Mouse (Mus musculus): ENCODE data around the gene Olfr314. TPM values are rescaled to one million over a fixed set of nuclear protein-coding genes. Genes with fewer than 3 reads are reported as not detected.

Olfr314 gene
- polyA plus RNA-seq, 1 experiment from 2014 or later = not detected

DNA sequence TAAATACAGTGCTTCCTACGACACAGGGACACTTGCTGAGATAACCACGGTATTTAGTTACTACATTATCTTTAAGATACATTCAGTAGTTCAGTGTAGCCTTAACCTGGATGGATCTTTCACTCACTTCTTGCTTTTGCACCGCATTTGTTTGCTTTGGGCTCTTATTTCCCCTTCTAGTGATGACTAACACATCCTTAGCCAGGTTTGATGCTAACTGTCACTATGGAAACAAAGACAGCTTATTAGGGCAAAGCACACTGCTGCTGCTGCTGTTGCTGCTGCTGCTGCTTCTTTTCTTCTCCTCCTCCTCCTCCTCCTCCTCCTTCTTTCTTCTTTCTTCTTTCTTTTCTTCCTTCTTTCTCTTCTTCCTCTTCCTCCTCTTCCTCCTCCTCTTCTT is 6.8 kb downstream of the Olfr314 start:
- ATAC-seq = no peak
- H3K9ac ChIP-seq (ENCODE audit: low read depth, low read length) = no peak overlapping the region
- no peaks in the 10 kb centered on the region for H3K36me3 ChIP-seq (ENCODE audit: control insufficient read depth, insufficient read depth, low read length)
- WGBS = 29% methylated on average over 3 of the region's 3 CpGs
- H3K9me3 ChIP-seq (ENCODE audit: control insufficient read depth, low read length) = no peaks in the 10 kb centered on the region
- no peak overlapping the region for H3K27ac ChIP-seq (ENCODE audit: low read length)
- H3K4me2 ChIP-seq (ENCODE audit: low read depth, low read length) = no peak overlapping the region
- H3K4me3 ChIP-seq (ENCODE audit: low read length) = no peak overlapping the region
- no peaks in the 10 kb centered on the region for H3K4me1 ChIP-seq (ENCODE audit: control insufficient read depth, insufficient read depth, low read length)
- H3K27me3 ChIP-seq (replicated peaks; ENCODE audit: control insufficient read depth, insufficient read depth, low read length) = no peaks in the 10 kb centered on the region

DNA sequence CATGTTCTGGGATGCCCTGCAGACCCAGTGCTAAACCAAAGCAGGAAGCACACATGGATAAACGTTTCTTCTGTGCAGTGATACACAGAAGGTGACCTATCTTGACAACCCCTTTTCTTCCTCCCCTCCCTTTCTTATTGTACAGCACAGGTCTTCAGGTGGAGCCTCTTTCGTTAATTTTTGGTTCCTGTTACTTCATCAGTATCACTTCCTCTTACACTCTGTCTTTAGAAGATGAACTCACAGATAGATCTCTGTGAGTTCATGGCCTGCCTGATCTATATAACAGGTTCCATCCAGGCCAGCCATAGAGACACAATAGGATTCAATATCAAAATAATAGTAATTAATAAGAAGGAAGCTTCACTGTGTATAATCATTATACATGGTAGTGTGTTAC is 7.3 kb downstream of the Olfr314 start:
- 38% methylated on average over 2 of the region's 2 CpGs for WGBS
- ATAC-seq = no peak
- H3K27me3 ChIP-seq (replicated peaks; ENCODE audit: control insufficient read depth, insufficient read depth, low read length) = no peaks in the 10 kb centered on the region

DNA sequence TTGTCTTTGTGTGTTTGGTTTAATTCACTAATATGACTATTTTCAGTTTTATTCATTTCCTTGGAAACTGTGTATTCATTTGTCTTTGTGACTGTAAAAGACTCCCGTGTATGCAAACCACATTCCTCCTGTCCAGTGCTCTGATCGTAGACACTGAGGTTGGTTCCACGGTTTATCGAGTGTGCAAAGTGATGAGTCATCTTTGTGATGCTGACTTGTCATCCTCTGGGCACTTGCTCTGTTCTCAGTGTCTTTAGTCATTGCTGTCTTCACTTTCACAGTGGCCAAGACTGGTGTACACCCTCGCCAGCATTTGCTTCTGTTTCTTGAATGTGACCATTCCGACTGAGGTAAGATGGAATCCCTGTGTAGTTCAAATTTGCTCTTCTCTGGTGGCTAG is 7.9 kb downstream of the Olfr314 start:
- no peaks in the 10 kb centered on the region for H3K27me3 ChIP-seq (replicated peaks; ENCODE audit: control insufficient read depth, insufficient read depth, low read length)
- H3K4me3 ChIP-seq (ENCODE audit: low read length) = no peak overlapping the region
- H3K27ac ChIP-seq (ENCODE audit: low read length) = no peak overlapping the region
- no peaks in the 10 kb centered on the region for H3K36me3 ChIP-seq (ENCODE audit: control insufficient read depth, insufficient read depth, low read length)
- no peak for ATAC-seq
- no peak overlapping the region for H3K9ac ChIP-seq (ENCODE audit: low read depth, low read length)
- 74% methylated on average over 6 of the region's 6 CpGs for WGBS
- no peaks in the 10 kb centered on the region for H3K4me1 ChIP-seq (ENCODE audit: control insufficient read depth, insufficient read depth, low read length)
- H3K9me3 ChIP-seq (ENCODE audit: control insufficient read depth, low read length) = no peaks in the 10 kb centered on the region
- no peak overlapping the region for H3K4me2 ChIP-seq (ENCODE audit: low read depth, low read length)

More for the DNA sequence above, 7.3 kb downstream of the Olfr314 start:
- Histone ChIP-seq H3K4me1 (ENCODE audit: control insufficient read depth, insufficient read depth, low read length) (no peaks in the 10 kb centered on the region), H3K4me2 (ENCODE audit: low read depth, low read length) (no peak overlapping the region), H3K4me3 (ENCODE audit: low read length) (no peak overlapping the region), H3K36me3 (ENCODE audit: control insufficient read depth, insufficient read depth, low read length) (no peaks in the 10 kb centered on the region), H3K9ac (ENCODE audit: low read depth, low read length) (no peak overlapping the region), H3K9me3 (ENCODE audit: control insufficient read depth, low read length) (no peaks in the 10 kb centered on the region), H3K27ac (ENCODE audit: low read length) (no peak overlapping the region)

DNA sequence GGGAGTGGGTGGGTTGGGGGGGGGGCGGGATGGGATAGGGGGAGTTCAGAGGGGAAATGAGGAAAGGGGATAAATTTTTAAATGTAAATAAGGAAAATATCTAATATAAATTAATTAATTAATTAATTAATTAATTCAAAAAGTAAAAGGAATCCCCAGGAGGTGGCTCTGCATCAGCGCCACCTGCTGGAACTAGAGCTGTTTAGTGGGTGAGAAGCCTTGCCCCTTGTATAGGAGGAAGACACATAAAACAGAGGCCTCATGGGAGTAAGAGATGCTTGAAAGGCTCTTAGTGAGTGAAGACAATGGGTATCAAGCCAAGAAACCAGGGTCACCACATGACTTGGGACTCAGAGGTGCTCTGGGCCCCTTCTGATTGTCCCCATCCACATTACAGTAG is 13.1 kb downstream of the Olfr314 start:
- no peaks in the 10 kb centered on the region for H3K4me1 ChIP-seq (ENCODE audit: control insufficient read depth, insufficient read depth, low read length)
- H3K27ac ChIP-seq (ENCODE audit: low read length) = no peak overlapping the region
- WGBS = 86% methylated on average over 2 of the region's 2 CpGs
- no peaks in the 10 kb centered on the region for H3K36me3 ChIP-seq (ENCODE audit: control insufficient read depth, insufficient read depth, low read length)
- H3K4me3 ChIP-seq (ENCODE audit: low read length) = no peak overlapping the region
- no peaks in the 10 kb centered on the region for H3K9me3 ChIP-seq (ENCODE audit: control insufficient read depth, low read length)
- no peak overlapping the region for H3K9ac ChIP-seq (ENCODE audit: low read depth, low read length)
- no peak overlapping the region for H3K4me2 ChIP-seq (ENCODE audit: low read depth, low read length)
- ATAC-seq = no peak
- no peaks in the 10 kb centered on the region for H3K27me3 ChIP-seq (replicated peaks; ENCODE audit: control insufficient read depth, insufficient read depth, low read length)

DNA sequence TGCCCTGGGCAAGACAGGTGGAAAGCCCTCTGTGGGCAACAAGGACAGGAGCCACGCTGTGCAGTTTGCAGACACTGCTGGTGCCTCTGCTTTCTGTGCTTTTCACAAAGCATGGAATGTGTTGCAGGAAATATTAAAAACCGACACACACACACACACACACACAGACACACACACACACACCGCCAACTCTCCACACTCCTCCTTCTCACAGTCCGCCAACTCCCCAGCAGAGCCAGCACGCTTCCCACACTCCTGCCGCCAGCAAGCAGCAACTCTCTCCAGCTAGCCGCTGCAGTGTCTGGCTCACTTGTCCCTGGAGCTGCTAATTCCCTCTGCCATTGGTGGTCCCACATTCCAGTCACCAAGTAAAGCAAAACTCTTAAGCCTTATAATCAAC is 14.1 kb downstream of the Olfr314 start:
- ATAC-seq = no peak
- H3K4me2 ChIP-seq (ENCODE audit: low read depth, low read length) = no peak overlapping the region
- H3K27me3 ChIP-seq (replicated peaks; ENCODE audit: control insufficient read depth, insufficient read depth, low read length) = no peaks in the 10 kb centered on the region
- WGBS = 68% methylated on average over 7 of the region's 7 CpGs
- H3K9ac ChIP-seq (ENCODE audit: low read depth, low read length) = no peak overlapping the region
- no peaks in the 10 kb centered on the region for H3K36me3 ChIP-seq (ENCODE audit: control insufficient read depth, insufficient read depth, low read length)
- H3K27ac ChIP-seq (ENCODE audit: low read length) = no peak overlapping the region
- no peak overlapping the region for H3K4me3 ChIP-seq (ENCODE audit: low read length)
- peaks cover under 1% of the 10 kb centered on the region; the same call in 1 of the 2 replicates for H3K4me1 ChIP-seq (ENCODE audit: control insufficient read depth, insufficient read depth, low read length)
- H3K9me3 ChIP-seq (ENCODE audit: control insufficient read depth, low read length) = no peaks in the 10 kb centered on the region

DNA sequence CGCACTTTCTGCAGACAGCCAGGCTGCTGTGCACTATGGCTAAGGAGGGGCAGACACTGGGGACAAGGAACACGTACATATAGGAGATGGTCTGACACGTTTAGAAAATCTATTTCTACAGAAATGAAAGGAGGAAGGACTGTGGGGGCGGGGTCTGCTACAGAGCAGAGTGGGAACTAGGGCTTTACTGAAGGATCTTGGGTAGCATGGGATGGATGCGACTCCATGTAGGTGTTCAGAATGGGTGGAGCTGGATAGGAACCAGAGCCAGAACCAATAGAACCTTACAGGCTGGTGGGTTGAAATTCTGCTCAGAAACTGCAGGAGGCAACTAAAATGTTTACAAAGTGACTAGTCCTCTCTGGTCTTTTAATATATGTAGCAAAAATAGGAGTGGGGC is 17.0 kb downstream of the Olfr314 start:
- H3K4me3 ChIP-seq (ENCODE audit: low read length) = no peak overlapping the region

DNA sequence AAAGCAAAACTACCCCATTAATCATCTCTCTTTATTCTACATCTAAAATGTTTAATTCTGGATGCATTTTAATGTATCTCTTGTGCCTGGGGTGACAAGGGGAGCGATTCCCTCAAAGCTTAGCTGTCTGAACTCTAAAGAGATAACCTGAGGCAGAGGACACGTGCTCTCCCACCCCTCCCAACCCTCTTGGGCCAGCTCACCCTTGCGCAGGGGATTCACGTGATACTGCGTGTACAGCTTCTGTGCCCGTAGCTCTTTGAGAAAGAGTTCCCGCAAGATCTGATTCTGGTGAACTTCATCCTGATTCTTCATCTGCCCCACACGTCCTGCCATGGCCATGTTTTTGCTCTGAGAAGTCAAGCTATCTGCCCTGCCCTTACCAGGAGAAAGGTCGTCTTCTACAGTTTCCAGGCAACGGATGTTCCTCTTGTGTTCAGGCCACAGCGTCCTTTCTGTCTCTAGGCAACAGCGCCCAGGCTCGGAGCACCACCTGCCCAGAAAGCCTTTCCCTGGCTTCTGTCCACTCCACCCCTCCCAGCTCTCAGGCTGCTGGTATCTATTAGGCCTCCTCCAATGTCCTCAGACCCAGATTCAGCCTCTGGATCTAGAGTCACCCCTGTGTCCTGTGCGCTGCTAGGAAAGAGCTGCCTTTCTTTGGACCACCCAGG is 18.9 kb downstream of the Olfr314 start, which contains the start of gene Fam183b:
TSS of gene Fam183b (minus strand) at position 403 of the 671 bp plus-strand sequence.
- 14% methylated on average over 14 of the region's 14 CpGs for WGBS
- H3K4me1 ChIP-seq (ENCODE audit: control insufficient read depth, insufficient read depth, low read length) = peaks cover 16% of the 10 kb centered on the region; the same call in 1 of the 2 replicates
- H3K4me3 ChIP-seq (ENCODE audit: low read length) = peak within 1 kb of the TSS; percentile 27
- no peak within 1 kb of the TSS for H3K27ac ChIP-seq (ENCODE audit: low read length)
- no peaks in the 10 kb centered on the region for H3K36me3 ChIP-seq (ENCODE audit: control insufficient read depth, insufficient read depth, low read length)
- H3K27me3 ChIP-seq (replicated peaks; ENCODE audit: control insufficient read depth, insufficient read depth, low read length) = no peaks in the 10 kb centered on the region
- H3K9ac ChIP-seq (ENCODE audit: low read depth, low read length) = 0 out of 2 replicates have a peak within 1 kb of the TSS, but pooled peaks have one; percentile 38
- peak within 1 kb of the TSS; percentile 47 for H3K4me2 ChIP-seq (ENCODE audit: low read depth, low read length)
- peak; percentile 80 for ATAC-seq
- no peaks in the 10 kb centered on the region for H3K9me3 ChIP-seq (ENCODE audit: control insufficient read depth, low read length)

More for the DNA sequence above, 17.0 kb downstream of the Olfr314 start:
- Histone ChIP-seq H3K27ac (ENCODE audit: low read length) (no peak overlapping the region), H3K27me3 (replicated peaks; ENCODE audit: control insufficient read depth, insufficient read depth, low read length) (no peaks in the 10 kb centered on the region), H3K4me1 (ENCODE audit: control insufficient read depth, insufficient read depth, low read length) (peaks cover 16% of the 10 kb centered on the region; the same call in 1 of the 2 replicates), H3K9me3 (ENCODE audit: control insufficient read depth, low read length) (no peaks in the 10 kb centered on the region), H3K4me2 (ENCODE audit: low read depth, low read length) (no peak overlapping the region), H3K36me3 (ENCODE audit: control insufficient read depth, insufficient read depth, low read length) (no peaks in the 10 kb centered on the region), H3K9ac (ENCODE audit: low read depth, low read length) (no peak overlapping the region)
- ATAC-seq = no peak
- 79% methylated on average over 5 of the region's 5 CpGs for WGBS

DNA sequence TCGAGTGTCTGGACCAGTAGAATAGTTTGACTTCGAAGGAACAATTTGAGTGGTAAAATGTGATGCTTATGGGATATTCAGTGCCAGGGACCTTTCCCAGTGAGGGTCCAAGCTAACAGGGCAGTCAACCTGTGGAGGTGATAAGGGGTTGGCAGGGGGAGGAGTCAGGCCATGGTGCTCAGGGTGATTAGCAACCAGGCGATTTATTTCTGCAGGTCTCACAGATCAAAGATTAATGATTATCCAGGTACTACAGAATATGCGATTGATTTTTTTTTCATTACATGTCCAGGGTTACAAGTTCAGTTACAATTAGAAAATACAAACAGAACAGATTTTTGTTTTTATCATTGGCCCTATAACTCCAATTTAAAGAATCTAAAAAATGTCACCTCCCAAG is 21.1 kb downstream of the Olfr314 start:
- Histone ChIP-seq H3K9ac (ENCODE audit: low read depth, low read length) (no peak overlapping the region), H3K4me1 (ENCODE audit: control insufficient read depth, insufficient read depth, low read length) (peaks cover 16% of the 10 kb centered on the region; the same call in 1 of the 2 replicates), H3K9me3 (ENCODE audit: control insufficient read depth, low read length) (no peaks in the 10 kb centered on the region), H3K4me2 (ENCODE audit: low read depth, low read length) (no peak overlapping the region), H3K27me3 (replicated peaks; ENCODE audit: control insufficient read depth, insufficient read depth, low read length) (no peaks in the 10 kb centered on the region), H3K36me3 (ENCODE audit: control insufficient read depth, insufficient read depth, low read length) (no peaks in the 10 kb centered on the region), H3K4me3 (ENCODE audit: low read length) (no peak overlapping the region), H3K27ac (ENCODE audit: low read length) (no peak overlapping the region)
- 34% methylated on average over 4 of the region's 4 CpGs for WGBS
- peak; percentile 67 for ATAC-seq

DNA sequence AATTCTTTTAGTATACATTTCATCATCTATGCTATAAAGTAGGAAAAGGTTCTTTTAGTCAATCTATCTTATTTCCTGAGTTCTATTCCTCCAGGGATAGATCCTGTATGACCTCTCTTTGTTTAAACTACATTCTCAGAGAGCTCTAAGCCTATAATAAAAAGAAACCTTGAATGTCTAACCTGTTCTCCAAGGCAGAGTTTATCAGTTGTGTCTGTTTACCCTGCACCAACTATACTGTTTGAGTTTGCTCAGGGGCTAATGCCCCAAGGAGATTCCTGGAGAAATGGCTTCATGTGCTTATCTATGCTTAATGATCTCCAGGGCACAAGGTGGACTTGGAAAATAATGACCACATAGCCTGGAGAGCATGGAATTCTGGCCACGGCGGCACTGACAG is 21.6 kb downstream of the Olfr314 start:
- ATAC-seq = peak; percentile 83
- 30% methylated on average over 2 of the region's 2 CpGs for whole genome bisulfite sequencing

DNA sequence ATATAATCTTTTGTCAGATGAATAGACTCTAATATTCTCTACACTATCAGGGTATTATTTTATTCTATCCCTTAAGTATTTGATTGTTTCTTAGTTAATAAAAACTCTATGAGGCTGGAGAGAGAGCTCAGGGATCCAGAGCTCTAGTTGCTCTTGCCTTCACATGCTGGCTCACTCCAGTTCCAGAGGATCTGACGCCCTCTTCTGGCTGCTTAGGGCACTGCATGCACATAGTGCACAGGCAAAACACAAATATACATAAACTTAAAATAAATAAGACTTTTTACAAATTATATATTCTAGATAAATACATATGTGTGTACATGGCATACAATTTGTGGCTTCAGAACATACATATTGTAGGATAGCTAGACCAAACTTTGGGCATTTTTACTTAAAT is 29.2 kb downstream of the Olfr314 start:
- ATAC-seq = no peak
- Histone ChIP-seq H3K4me2 (ENCODE audit: low read depth, low read length) (no peak overlapping the region), H3K9ac (ENCODE audit: low read depth, low read length) (no peak overlapping the region), H3K9me3 (ENCODE audit: control insufficient read depth, low read length) (no peaks in the 10 kb centered on the region), H3K4me3 (ENCODE audit: low read length) (no peak overlapping the region), H3K27me3 (replicated peaks; ENCODE audit: control insufficient read depth, insufficient read depth, low read length) (no peaks in the 10 kb centered on the region), H3K4me1 (ENCODE audit: control insufficient read depth, insufficient read depth, low read length) (no peaks in the 10 kb centered on the region), H3K36me3 (ENCODE audit: control insufficient read depth, insufficient read depth, low read length) (no peaks in the 10 kb centered on the region), H3K27ac (ENCODE audit: low read length) (no peak overlapping the region)
- WGBS = 8% methylated on average over 1 of the region's 1 CpGs

More for the DNA sequence above, 21.6 kb downstream of the Olfr314 start:
- Histone ChIP-seq H3K27me3 (replicated peaks; ENCODE audit: control insufficient read depth, insufficient read depth, low read length) (no peaks in the 10 kb centered on the region), H3K9me3 (ENCODE audit: control insufficient read depth, low read length) (no peaks in the 10 kb centered on the region), H3K4me3 (ENCODE audit: low read length) (no peak overlapping the region), H3K9ac (ENCODE audit: low read depth, low read length) (no peak overlapping the region), H3K27ac (ENCODE audit: low read length) (peak overlapping the region; percentile 77), H3K36me3 (ENCODE audit: control insufficient read depth, insufficient read depth, low read length) (no peaks in the 10 kb centered on the region), H3K4me1 (ENCODE audit: control insufficient read depth, insufficient read depth, low read length) (peaks cover 16% of the 10 kb centered on the region; the same call in 1 of the 2 replicates), H3K4me2 (ENCODE audit: low read depth, low read length) (no peak overlapping the region)
